Mouse (Mus musculus) hindbrain, embryonic 12.5 days (tissue): ENCODE measurements around the gene Hoxa7. TPM values are rescaled to one million over a fixed set of nuclear protein-coding genes. Genes with fewer than 3 reads are reported as not detected.

Experiments
- ATAC-seq: fragments of 200-750 bp; cut with Nextera tagmentation; 2 replicates; pipeline ENCODE4 v1.8.0; 2017; ENCODE audit warnings: moderate TSS enrichment; ENCODE audit not compliant: low FRiP score
- H3K27ac ChIP-seq: fragments of 300-500 bp; sonication (generic); 2 replicates; pipeline ENCODE4 v1.5.1; 2016; ENCODE audit warnings: mild to moderate bottlenecking
- H3K27me3 ChIP-seq: fragments of 300-500 bp; sonication (generic); 2 replicates; pipeline ENCODE4 v1.6.1; 2016; ENCODE audit warnings: mild to moderate bottlenecking
- H3K36me3 ChIP-seq: fragments of 300-500 bp; sonication (generic); 2 replicates; pipeline ENCODE4 v1.6.1; 2016; ENCODE audit warnings: mild to moderate bottlenecking
- H3K4me1 ChIP-seq: fragments of 300-500 bp; sonication (generic); 2 replicates; pipeline ENCODE4 v1.6.1; 2016
- H3K4me2 ChIP-seq: fragments of 300-500 bp; sonication (generic); replicated peaks from 2 replicates; pipeline ENCODE4 v1.6.1; 2016; ENCODE audit warnings: mild to moderate bottlenecking
- H3K4me3 ChIP-seq: fragments of 300-500 bp; sonication (generic); 2 replicates; pipeline ENCODE4 v1.5.1; 2016; ENCODE audit warnings: mild to moderate bottlenecking
- H3K9ac ChIP-seq: fragments of 300-500 bp; sonication (generic); 2 replicates; pipeline ENCODE4 v1.6.1; 2016; ENCODE audit warnings: mild to moderate bottlenecking, moderate library complexity
- H3K9me3 ChIP-seq: fragments of 300-500 bp; sonication (generic); replicated peaks from 2 replicates; pipeline ENCODE4 v1.6.1; 2016; ENCODE audit warnings: mild to moderate bottlenecking
- WGBS: fragments of 180-500 bp; shearing (Covaris S2); methylation state at CpG from one replicate; pipeline ENCODE4 v1.1.7; 2016; 5-methylcytosine and 5-hydroxymethylcytosine counted together
- polyA plus RNA-seq: library from polyadenylated mRNA; unstranded; fragments of >200 nt; fragmentation: Nextera tagmentation; extraction: Ambion mirVana; gene quantifications from 2 replicates; pipeline ENCODE4 v1.2.1, GENCODE M21; 2016

Hoxa7 gene
- 0.79 and 1.0 TPM in 2 replicates for polyA plus RNA-seq

- Histone ChIP-seq H3K4me1 (peaks cover 21% of the 10 kb centered on the region), H3K4me2 (peak within 1 kb of the TSS; percentile 66), H3K9ac (peak within 1 kb of the TSS; percentile 47), H3K9me3 (no peaks in the 10 kb centered on the region), H3K36me3 (no peaks in the 10 kb centered on the region), H3K27ac (no peak within 1 kb of the TSS), H3K27me3 (peaks cover 100% of the 10 kb centered on the region), H3K4me3 (peak within 1 kb of the TSS; percentile 38)
- under 1% methylated on average over 46 of the region's 46 CpGs for WGBS
- ATAC-seq = peak; percentile 64
Measured at GRCm38 (mm10) chr6:52221337-52221992, at the start of gene Hoxa7. TSS of gene Hoxa7 (minus strand) at chr6:52221854.

- no peak overlapping the region for H3K4me2 ChIP-seq
- H3K27ac ChIP-seq = no peak overlapping the region
- WGBS = 4% methylated on average over 23 of the region's 23 CpGs
- H3K4me3 ChIP-seq = no peak overlapping the region
- H3K36me3 ChIP-seq = no peaks in the 10 kb centered on the region
- no peaks in the 10 kb centered on the region for H3K9me3 ChIP-seq
- no peak overlapping the region for H3K9ac ChIP-seq
- H3K4me1 ChIP-seq = no peaks in the 10 kb centered on the region
- H3K27me3 ChIP-seq = peaks cover 96% of the 10 kb centered on the region
- ATAC-seq = no peak
Measured at GRCm38 (mm10) chr6:52270494-52271480, 49.1 kb upstream of the Hoxa7 start.

- ATAC-seq = no peak
- no peaks in the 10 kb centered on the region for H3K9me3 ChIP-seq
- H3K27ac ChIP-seq = no peak overlapping the region
- no peak overlapping the region for H3K4me2 ChIP-seq
- H3K4me1 ChIP-seq = no peaks in the 10 kb centered on the region
- H3K4me3 ChIP-seq = no peak overlapping the region
- H3K36me3 ChIP-seq = no peaks in the 10 kb centered on the region
- no peak overlapping the region for H3K9ac ChIP-seq
- 3% methylated on average over 3 of the region's 3 CpGs for WGBS
- peaks cover 96% of the 10 kb centered on the region for H3K27me3 ChIP-seq
Measured at GRCm38 (mm10) chr6:52268756-52269155, 47.1 kb upstream of the Hoxa7 start.

- no peak for ATAC-seq
- 2% methylated on average over 7 of the region's 7 CpGs for WGBS
Measured at GRCm38 (mm10) chr6:52268341-52268740, 46.7 kb upstream of the Hoxa7 start.

GRCm38 (mm10) chr6:52267691-52268090, 46.0 kb upstream of the Hoxa7 start:
- H3K9me3 ChIP-seq = no peaks in the 10 kb centered on the region
- peaks cover 96% of the 10 kb centered on the region for H3K27me3 ChIP-seq
- H3K4me3 ChIP-seq = no peak overlapping the region
- WGBS = 6% methylated on average over 3 of the region's 3 CpGs
- ATAC-seq = no peak
- H3K27ac ChIP-seq = no peak overlapping the region
- H3K4me1 ChIP-seq = no peaks in the 10 kb centered on the region
- no peaks in the 10 kb centered on the region for H3K36me3 ChIP-seq
- no peak overlapping the region for H3K9ac ChIP-seq
- H3K4me2 ChIP-seq = no peak overlapping the region

More at GRCm38 (mm10) chr6:52268341-52268740, 46.7 kb upstream of the Hoxa7 start:
- Histone ChIP-seq H3K36me3 (no peaks in the 10 kb centered on the region), H3K9ac (no peak overlapping the region), H3K27me3 (peaks cover 96% of the 10 kb centered on the region), H3K9me3 (no peaks in the 10 kb centered on the region), H3K27ac (no peak overlapping the region), H3K4me1 (no peaks in the 10 kb centered on the region), H3K4me3 (no peak overlapping the region), H3K4me2 (no peak overlapping the region)

- H3K9me3 ChIP-seq = no peaks in the 10 kb centered on the region
- H3K4me2 ChIP-seq = no peak overlapping the region
- no peak overlapping the region for H3K4me3 ChIP-seq
- no peak for ATAC-seq
- no peak overlapping the region for H3K27ac ChIP-seq
- H3K36me3 ChIP-seq = no peaks in the 10 kb centered on the region
- H3K4me1 ChIP-seq = no peaks in the 10 kb centered on the region
- 11% methylated on average over 5 of the region's 5 CpGs for WGBS
- H3K9ac ChIP-seq = no peak overlapping the region
- peaks cover 96% of the 10 kb centered on the region for H3K27me3 ChIP-seq
Measured at GRCm38 (mm10) chr6:52267221-52267620, 45.6 kb upstream of the Hoxa7 start.

GRCm38 (mm10) chr6:52266666-52266985, 45.0 kb upstream of the Hoxa7 start:
- WGBS = under 1% methylated on average over 9 of the region's 9 CpGs

GRCm38 (mm10) chr6:52265913-52266665, 44.4 kb upstream of the Hoxa7 start:
- Histone ChIP-seq H3K9me3 (no peaks in the 10 kb centered on the region), H3K36me3 (no peaks in the 10 kb centered on the region), H3K9ac (no peak overlapping the region), H3K4me1 (no peaks in the 10 kb centered on the region), H3K27ac (no peak overlapping the region), H3K27me3 (peaks cover 97% of the 10 kb centered on the region), H3K4me3 (no peak overlapping the region), H3K4me2 (no peak overlapping the region)
- ATAC-seq = no peak
- 2% methylated on average over 19 of the region's 19 CpGs for WGBS

More at GRCm38 (mm10) chr6:52266666-52266985, 45.0 kb upstream of the Hoxa7 start:
- no peaks in the 10 kb centered on the region for H3K4me1 ChIP-seq
- no peak overlapping the region for H3K9ac ChIP-seq
- no peak for ATAC-seq
- H3K4me2 ChIP-seq = no peak overlapping the region
- H3K27me3 ChIP-seq = peaks cover 97% of the 10 kb centered on the region
- H3K9me3 ChIP-seq = no peaks in the 10 kb centered on the region
- no peaks in the 10 kb centered on the region for H3K36me3 ChIP-seq
- H3K4me3 ChIP-seq = no peak overlapping the region
- H3K27ac ChIP-seq = no peak overlapping the region

GRCm38 (mm10) chr6:52265306-52265912, 43.8 kb upstream of the Hoxa7 start:
- Histone ChIP-seq H3K4me1 (peaks cover 6% of the 10 kb centered on the region), H3K4me3 (no peak overlapping the region), H3K9me3 (no peaks in the 10 kb centered on the region), H3K27ac (no peak overlapping the region), H3K27me3 (peaks cover 94% of the 10 kb centered on the region), H3K36me3 (no peaks in the 10 kb centered on the region), H3K9ac (no peak overlapping the region), H3K4me2 (no peak overlapping the region)
- WGBS = 2% methylated on average over 18 of the region's 18 CpGs
- no peak for ATAC-seq

- H3K9me3 ChIP-seq = no peaks in the 10 kb centered on the region
- peaks cover 9% of the 10 kb centered on the region for H3K4me1 ChIP-seq
- 5% methylated on average over 5 of the region's 5 CpGs for WGBS
- no peak for ATAC-seq
- H3K4me2 ChIP-seq = no peak overlapping the region
- no peak overlapping the region for H3K4me3 ChIP-seq
- H3K27ac ChIP-seq = no peak overlapping the region
- no peak overlapping the region for H3K9ac ChIP-seq
- H3K27me3 ChIP-seq = peaks cover 92% of the 10 kb centered on the region
- no peaks in the 10 kb centered on the region for H3K36me3 ChIP-seq
Measured at GRCm38 (mm10) chr6:52264106-52264790, 42.6 kb upstream of the Hoxa7 start.

- WGBS = 0% methylated on average over 6 of the region's 6 CpGs
- H3K27ac ChIP-seq = no peak overlapping the region
- H3K27me3 ChIP-seq = peaks cover 92% of the 10 kb centered on the region
- no peak overlapping the region for H3K9ac ChIP-seq
- no peak overlapping the region for H3K4me2 ChIP-seq
- H3K36me3 ChIP-seq = no peaks in the 10 kb centered on the region
- peaks cover 9% of the 10 kb centered on the region for H3K4me1 ChIP-seq
- ATAC-seq = no peak
- H3K9me3 ChIP-seq = no peaks in the 10 kb centered on the region
- no peak overlapping the region for H3K4me3 ChIP-seq
Measured at GRCm38 (mm10) chr6:52263321-52263585, 41.6 kb upstream of the Hoxa7 start.
